Mouse (Mus musculus) lung, embryonic 15.5 days (tissue): ENCODE results near the gene Fcrl6. TPM values are rescaled to one million over a fixed set of nuclear protein-coding genes. Genes with fewer than 3 reads are reported as not detected.

ENCODE experiments used
- ATAC-seq: fragments of 200-750 bp; cut with Nextera tagmentation; 2 replicates; pipeline ENCODE4 v1.8.0; 2017; ENCODE audit warnings: moderate number of reproducible peaks, borderline replicate concordance; ENCODE audit not compliant: low FRiP score, low TSS enrichment; ENCODE audit errors: extremely low read depth
- H3K27ac ChIP-seq: fragments of 300-500 bp; sonication (generic); 2 replicates; pipeline ENCODE4 v1.5.1; 2015; ENCODE audit warnings: moderate library complexity, mild to moderate bottlenecking, inconsistent platforms
- H3K27me3 ChIP-seq: fragments of 300-500 bp; sonication (generic); 2 replicates; pipeline ENCODE4 v1.6.1; 2015; ENCODE audit warnings: inconsistent platforms
- H3K36me3 ChIP-seq: fragments of 300-500 bp; sonication (generic); 2 replicates; pipeline ENCODE4 v1.6.1; 2015; ENCODE audit warnings: inconsistent platforms
- H3K4me1 ChIP-seq: fragments of 300-500 bp; sonication (generic); 2 replicates; pipeline ENCODE4 v1.6.1; 2015; ENCODE audit warnings: inconsistent platforms
- H3K4me2 ChIP-seq: fragments of 300-500 bp; sonication (generic); 2 replicates; pipeline ENCODE4 v1.6.1; 2015; ENCODE audit warnings: inconsistent platforms, mild to moderate bottlenecking, moderate library complexity
- H3K4me3 ChIP-seq: fragments of 300-500 bp; sonication (generic); 2 replicates; pipeline ENCODE4 v1.5.1; 2015; ENCODE audit warnings: mild to moderate bottlenecking, inconsistent platforms
- H3K9ac ChIP-seq: fragments of 300-500 bp; sonication (generic); 2 replicates; pipeline ENCODE4 v1.6.1; 2015; ENCODE audit warnings: inconsistent platforms
- H3K9me3 ChIP-seq: fragments of 300-500 bp; sonication (generic); 2 replicates; pipeline ENCODE4 v1.6.1; 2016; ENCODE audit warnings: inconsistent platforms
- WGBS: fragments of 180-500 bp; shearing (Covaris S2); methylation state at CpG from one replicate; pipeline ENCODE4 v1.1.7; 2015; 5-methylcytosine and 5-hydroxymethylcytosine counted together
- polyA plus RNA-seq: library from polyadenylated mRNA; unstranded; fragments of >200 nt; fragmentation: Nextera tagmentation; extraction: Ambion mirVana; gene quantifications from 2 replicates; pipeline ENCODE4 v1.2.1, GENCODE M21; 2015

Fcrl6 gene
- polyA plus RNA-seq, 1 experiment from 2014 or later: not detected

DNA sequence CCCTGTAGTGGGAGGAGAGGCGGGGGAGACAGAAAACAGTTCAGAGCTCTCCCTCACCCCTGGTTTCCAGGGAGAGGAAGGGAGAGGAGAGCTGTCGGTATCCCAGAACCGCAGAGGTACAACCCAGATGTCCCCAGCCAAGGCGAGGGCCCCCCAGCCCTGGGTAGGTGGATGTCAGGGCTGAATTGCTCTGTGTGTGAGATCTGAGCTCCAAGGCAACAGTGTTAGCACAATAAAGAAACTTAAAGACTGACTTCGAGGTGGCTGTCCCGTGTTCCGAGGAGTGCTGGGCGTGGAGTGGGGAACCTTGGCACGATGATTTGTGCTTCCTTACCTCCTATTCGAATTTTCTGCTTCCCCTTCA lies 38.9 kb downstream of the Fcrl6 start:
- Histone ChIP-seq H3K27ac (peak overlapping the region; percentile 18; the same call in 1 of the 2 replicates), H3K9ac (peak overlapping the region; percentile 53; the same call in 1 of the 2 replicates), H3K4me3 (peak overlapping the region; percentile 63), H3K4me1 (peaks cover 15% of the 10 kb centered on the region; the same call in 1 of the 2 replicates), H3K36me3 (no peaks in the 10 kb centered on the region), H3K4me2 (peak overlapping the region; percentile 98), H3K27me3 (peaks cover 41% of the 10 kb centered on the region), H3K9me3 (no peaks in the 10 kb centered on the region)
- no peak; the same call in 1 of the 2 replicates for ATAC-seq
- WGBS: 1% methylated on average over 10 of the region's 10 CpGs

DNA sequence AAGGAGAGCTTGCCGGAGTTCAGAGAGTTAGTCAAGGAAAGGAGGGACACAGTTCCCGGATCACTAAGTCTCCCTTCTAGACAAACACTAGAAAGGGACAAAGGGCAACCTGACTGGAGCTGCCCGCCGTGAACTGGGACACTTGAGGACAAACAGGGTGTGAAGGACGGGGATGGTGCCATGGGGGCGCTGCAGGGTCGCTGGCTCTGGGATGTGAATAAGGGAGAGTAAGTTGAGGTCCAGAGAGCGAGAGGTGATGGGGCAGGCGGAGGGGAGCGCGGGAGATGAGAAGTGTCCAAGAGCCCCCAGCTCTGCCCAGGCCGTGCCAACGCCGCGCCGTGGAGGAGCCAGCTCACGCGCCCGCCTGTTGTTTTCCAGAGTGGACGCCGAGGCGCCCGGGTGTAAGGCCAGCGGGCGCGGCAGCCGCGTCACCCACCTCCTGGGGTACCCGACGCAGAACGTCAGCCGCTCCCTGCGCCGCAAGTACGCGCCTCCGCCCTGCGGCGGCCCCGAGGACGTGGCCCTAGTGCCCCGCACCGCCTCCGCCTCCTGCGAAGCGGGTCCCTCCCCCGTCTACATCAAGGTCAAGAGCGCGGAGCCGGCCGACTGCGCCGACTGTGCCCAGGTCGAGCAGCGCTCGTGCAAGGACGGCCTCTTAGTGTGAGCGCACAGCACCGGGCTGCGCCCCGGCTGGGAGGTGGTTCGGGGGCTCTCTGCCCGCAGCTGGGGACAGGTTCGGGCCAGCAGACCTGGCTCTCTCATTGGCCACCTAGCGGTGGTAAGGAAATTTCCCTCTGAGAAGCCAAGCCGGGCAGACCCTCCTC lies 39.5 kb downstream of the Fcrl6 start:
- no peaks in the 10 kb centered on the region for H3K36me3 ChIP-seq

DNA sequence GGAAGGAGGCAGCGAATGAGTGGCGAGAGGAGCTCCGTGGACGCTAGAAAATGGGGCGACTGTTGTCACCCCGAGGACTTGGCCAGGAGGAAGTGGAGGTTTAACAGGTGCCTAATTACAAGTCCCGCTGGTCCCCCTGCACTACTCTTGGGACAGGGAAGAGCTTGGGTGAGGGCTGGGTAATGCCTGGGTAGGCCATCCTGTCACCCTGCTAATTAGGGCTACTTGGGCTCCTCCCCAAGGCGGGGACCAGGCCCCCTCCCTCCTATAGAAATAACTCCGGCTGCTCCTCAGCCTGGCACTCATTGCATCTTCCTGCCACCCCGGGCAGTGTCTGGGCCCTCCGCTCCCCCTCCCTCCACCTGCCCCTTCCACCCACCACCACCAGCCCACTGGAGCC lies 46.7 kb downstream of the Fcrl6 start, which contains the start of gene Vsig8:
Gene Vsig8 (plus strand): TSS at position 301 of the 400 bp plus-strand sequence.
- Histone ChIP-seq H3K9me3 (no peaks in the 10 kb centered on the region), H3K27me3 (peaks cover 10% of the 10 kb centered on the region), H3K4me3 (no peak within 1 kb of the TSS), H3K27ac (no peak within 1 kb of the TSS), H3K4me2 (no peak within 1 kb of the TSS), H3K9ac (no peak within 1 kb of the TSS), H3K36me3 (no peaks in the 10 kb centered on the region), H3K4me1 (peaks cover 10% of the 10 kb centered on the region)
- ATAC-seq: no peak
- WGBS: 74% methylated on average over 11 of the region's 11 CpGs

More for the DNA sequence above, 39.5 kb downstream of the Fcrl6 start:
- Histone ChIP-seq H3K27me3 (peaks cover 41% of the 10 kb centered on the region), H3K27ac (peak overlapping the region; percentile 18; the same call in 1 of the 2 replicates), H3K9me3 (no peaks in the 10 kb centered on the region), H3K4me2 (peak overlapping the region; percentile 98), H3K4me1 (peaks cover 15% of the 10 kb centered on the region; the same call in 1 of the 2 replicates), H3K9ac (peak overlapping the region; percentile 53), H3K4me3 (peak overlapping the region; percentile 63)
- WGBS: under 1% methylated on average over 62 of the region's 66 CpGs
- ATAC-seq: peak; percentile 79

DNA sequence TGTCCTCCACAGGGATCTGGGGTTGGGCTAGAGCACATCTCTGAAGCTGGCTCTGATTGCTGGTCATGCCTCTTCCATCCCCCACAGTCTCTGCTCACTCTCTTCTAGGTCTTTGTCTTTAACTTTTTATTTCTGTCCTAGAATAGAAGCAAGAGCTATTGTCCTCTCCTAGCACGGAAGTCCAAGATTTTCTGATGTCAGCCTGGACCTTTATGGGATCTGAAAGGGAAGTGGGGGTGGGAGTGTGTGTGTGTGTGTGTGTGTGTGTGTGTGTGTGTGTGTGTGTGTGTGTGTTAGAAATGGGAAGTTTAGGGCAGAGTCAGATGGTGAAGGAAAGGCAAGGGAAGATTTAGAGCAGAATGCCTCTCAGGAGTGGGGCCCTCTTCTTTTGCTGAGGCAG lies 49.7 kb downstream of the Fcrl6 start:
- H3K36me3 ChIP-seq: no peaks in the 10 kb centered on the region
- H3K4me2 ChIP-seq: no peak overlapping the region
- peaks cover 24% of the 10 kb centered on the region for H3K4me1 ChIP-seq
- H3K4me3 ChIP-seq: no peak overlapping the region
- H3K9me3 ChIP-seq: no peaks in the 10 kb centered on the region
- H3K9ac ChIP-seq: no peak overlapping the region
- ATAC-seq: no peak
- H3K27ac ChIP-seq: peak overlapping the region; percentile 49; the same call in 1 of the 2 replicates
- WGBS: 64% methylated on average over 1 of the region's 1 CpGs
- H3K27me3 ChIP-seq: 0 out of 2 replicates have a peak, but pooled peaks cover 5% of the 10 kb centered on the region

DNA sequence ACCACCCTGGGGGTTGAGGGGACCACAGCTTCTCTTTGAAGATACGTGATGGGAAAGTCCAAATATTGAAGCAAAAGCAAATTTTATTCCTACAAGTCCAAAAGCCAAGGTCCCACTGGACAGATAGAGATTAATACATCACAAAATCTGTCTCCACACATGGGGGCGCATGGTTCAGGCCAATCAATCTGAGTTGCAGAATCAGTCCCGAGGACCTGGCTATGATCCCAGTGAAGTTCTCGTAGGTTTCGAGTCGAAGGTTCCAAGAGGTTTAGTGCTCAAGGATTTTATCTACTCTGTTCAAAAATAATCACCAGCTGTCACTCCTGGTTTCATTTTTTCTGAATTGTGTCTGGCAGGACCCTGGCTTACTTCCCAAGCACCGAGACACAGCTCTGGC lies 51.3 kb downstream of the Fcrl6 start:
- H3K9ac ChIP-seq: no peak overlapping the region; the same call in 1 of the 2 replicates
- WGBS: 17% methylated on average over 7 of the region's 7 CpGs

DNA sequence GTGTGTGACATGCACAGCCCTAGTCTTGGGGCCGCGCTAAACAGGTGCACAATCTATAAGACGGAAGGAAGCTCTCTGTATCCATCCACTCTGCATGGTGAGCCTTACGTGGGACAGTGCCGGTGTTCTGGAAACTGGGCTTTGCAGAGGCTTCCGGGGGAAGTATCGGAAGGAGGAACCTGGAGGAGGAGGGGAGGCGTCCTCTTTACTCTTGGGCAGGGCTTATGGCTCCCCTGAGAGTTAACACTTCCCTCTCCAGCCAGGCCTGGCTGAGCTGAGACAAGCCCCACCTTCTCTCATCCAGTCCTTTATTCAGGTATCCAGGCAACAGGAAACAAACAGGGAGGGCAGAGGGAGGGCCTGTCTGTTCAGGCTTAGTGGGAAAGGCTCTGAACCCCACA lies 51.8 kb downstream of the Fcrl6 start:
- Histone ChIP-seq H3K4me3 (peak overlapping the region; percentile 41), H3K9me3 (no peaks in the 10 kb centered on the region), H3K27ac (peak overlapping the region; percentile 21; the same call in 1 of the 2 replicates), H3K4me2 (peak overlapping the region; percentile 61), H3K9ac (peak overlapping the region; percentile 41), H3K36me3 (no peaks in the 10 kb centered on the region), H3K4me1 (peaks cover 24% of the 10 kb centered on the region), H3K27me3 (0 out of 2 replicates have a peak, but pooled peaks cover 5% of the 10 kb centered on the region)
- ATAC-seq: peak; percentile 85
- WGBS: 2% methylated on average over 8 of the region's 8 CpGs

More for the DNA sequence above, 51.3 kb downstream of the Fcrl6 start:
- Histone ChIP-seq H3K27me3 (0 out of 2 replicates have a peak, but pooled peaks cover 5% of the 10 kb centered on the region), H3K27ac (no peak overlapping the region), H3K36me3 (no peaks in the 10 kb centered on the region), H3K4me2 (peak overlapping the region; percentile 61), H3K9me3 (no peaks in the 10 kb centered on the region), H3K4me3 (peak overlapping the region; percentile 41; the same call in 1 of the 2 replicates), H3K4me1 (peaks cover 24% of the 10 kb centered on the region)
- ATAC-seq: no peak

DNA sequence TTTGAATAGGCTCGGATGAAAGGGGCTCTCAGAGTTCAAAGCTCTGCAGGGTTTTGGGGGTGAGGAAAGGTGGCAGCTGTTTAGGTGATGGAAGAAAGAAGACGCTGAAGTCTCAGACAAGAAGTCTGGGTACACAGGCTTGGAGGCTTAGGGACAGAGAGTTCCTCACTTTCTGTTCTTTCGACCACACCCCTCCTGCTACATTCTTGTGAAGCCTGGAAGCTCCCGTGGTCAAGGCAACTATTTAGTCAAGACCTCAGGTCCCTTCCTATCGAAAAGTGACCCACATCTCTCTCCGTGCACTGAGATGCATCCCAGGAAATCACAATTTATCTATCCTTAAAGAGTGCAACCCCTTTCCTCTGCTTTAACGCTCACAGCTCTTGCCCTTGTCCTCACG lies 52.6 kb downstream of the Fcrl6 start:
- 0 out of 2 replicates have a peak, but pooled peaks cover 5% of the 10 kb centered on the region for H3K27me3 ChIP-seq
- H3K4me1 ChIP-seq: peaks cover 24% of the 10 kb centered on the region
- peak overlapping the region; percentile 41 for H3K9ac ChIP-seq
- no peaks in the 10 kb centered on the region for H3K36me3 ChIP-seq
- peak overlapping the region; percentile 21; the same call in 1 of the 2 replicates for H3K27ac ChIP-seq
- WGBS: 6% methylated on average over 8 of the region's 8 CpGs
- ATAC-seq: no peak
- H3K4me3 ChIP-seq: peak overlapping the region; percentile 41
- H3K4me2 ChIP-seq: peak overlapping the region; percentile 61
- no peaks in the 10 kb centered on the region for H3K9me3 ChIP-seq

DNA sequence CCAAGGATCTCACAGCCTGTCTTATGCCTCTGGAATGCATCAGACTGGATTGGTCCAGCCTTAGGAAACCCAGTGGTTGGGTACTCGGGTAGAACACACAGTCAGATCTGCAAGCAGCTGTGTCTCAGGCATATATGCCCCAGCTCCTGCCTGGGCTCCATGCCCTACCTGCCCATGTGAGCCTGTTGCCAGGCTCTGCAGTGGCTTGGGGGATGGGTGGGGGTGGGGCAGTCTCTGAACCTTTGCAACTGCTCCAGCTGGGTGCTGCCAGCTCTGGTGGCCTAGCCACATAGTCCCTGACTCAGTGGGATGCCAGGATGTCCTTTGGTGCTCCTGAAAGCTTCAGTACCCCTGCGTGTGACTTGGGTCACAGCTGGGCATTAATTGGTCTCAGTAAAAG lies 53.0 kb downstream of the Fcrl6 start:
- Histone ChIP-seq H3K9me3 (no peaks in the 10 kb centered on the region), H3K36me3 (no peaks in the 10 kb centered on the region), H3K4me2 (peak overlapping the region; percentile 61), H3K27me3 (0 out of 2 replicates have a peak, but pooled peaks cover 5% of the 10 kb centered on the region), H3K4me3 (peak overlapping the region; percentile 41; the same call in 1 of the 2 replicates), H3K4me1 (peaks cover 24% of the 10 kb centered on the region), H3K9ac (peak overlapping the region; percentile 41; the same call in 1 of the 2 replicates), H3K27ac (0 out of 2 replicates have a peak overlapping the region, but pooled peaks have one; percentile 21)
- ATAC-seq: no peak
- WGBS: 22% methylated on average over 2 of the region's 2 CpGs

DNA sequence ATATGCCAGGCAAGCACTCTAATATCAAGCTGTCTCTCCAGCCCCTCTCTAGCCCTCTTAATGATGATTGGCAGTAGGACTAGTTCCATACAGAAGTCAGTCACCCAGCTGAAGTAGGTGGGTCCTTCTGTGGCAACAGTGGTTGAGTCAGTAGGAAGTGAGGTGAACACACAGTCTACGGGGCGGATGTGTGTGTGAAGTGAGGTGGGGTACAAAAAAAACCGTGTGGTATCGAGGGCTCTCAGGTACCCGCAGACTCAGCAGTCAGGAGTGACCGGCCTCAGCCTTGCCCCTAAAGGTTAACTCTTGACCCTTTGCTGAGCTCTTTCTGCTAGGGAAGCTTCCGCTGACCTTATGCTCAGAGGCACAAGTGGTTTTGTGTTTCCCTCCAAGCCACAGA lies 53.9 kb downstream of the Fcrl6 start:
- H3K36me3 ChIP-seq: no peaks in the 10 kb centered on the region
- H3K4me3 ChIP-seq: no peak overlapping the region
- H3K4me2 ChIP-seq: no peak overlapping the region; the same call in 1 of the 2 replicates
- 37% methylated on average over 7 of the region's 7 CpGs for WGBS
- H3K27ac ChIP-seq: no peak overlapping the region
- ATAC-seq: no peak
- no peak overlapping the region for H3K9ac ChIP-seq
- peaks cover 24% of the 10 kb centered on the region for H3K4me1 ChIP-seq
- 0 out of 2 replicates have a peak, but pooled peaks cover 5% of the 10 kb centered on the region for H3K27me3 ChIP-seq
- H3K9me3 ChIP-seq: no peaks in the 10 kb centered on the region

Other genes starting within 250 kb of the Fcrl6 start
- gene Pigm, start 226.0 kb downstream of the Fcrl6 start, polyA plus RNA-seq: 5.4 and 5.7 TPM in 2 replicates
- gene Slamf9, start 127.2 kb downstream of the Fcrl6 start, polyA plus RNA-seq: 0.31 and 0.51 TPM in 2 replicates
- 21.7 and 22.5 TPM in 2 replicates for gene Igsf9, start 120.8 kb downstream of the Fcrl6 start, polyA plus RNA-seq
- 541 and 580 TPM in 2 replicates for gene Tagln2, start 102.5 kb downstream of the Fcrl6 start, polyA plus RNA-seq
- 8.1 and 10.7 TPM in 2 replicates for gene Cfap45, start 81.8 kb downstream of the Fcrl6 start, polyA plus RNA-seq
- gene Vsig8, start 46.6 kb downstream of the Fcrl6 start, polyA plus RNA-seq: 0.24 and 0.47 TPM in 2 replicates
- 0.09 TPM in 1 of 2 replicates, not detected in the other for gene Slamf8, start 12.0 kb downstream of the Fcrl6 start, polyA plus RNA-seq
- gene Dusp23, start 30.4 kb upstream of the Fcrl6 start, polyA plus RNA-seq: 11.8 and 12.3 TPM in 2 replicates
- gene Crp, start 95.5 kb upstream of the Fcrl6 start, polyA plus RNA-seq: 0.09 and 0.30 TPM in 2 replicates